Mouse (Mus musculus) right cerebral cortex, adult 2 months (tissue): ENCODE measurements around the gene Creb3l4.

ENCODE experiments used
- DNase-seq, 2 experiments: peaks; one replicate each; pipeline ENCODE4 v3.0.0; 2021 to 2022; ENCODE audit warnings: low spot score in 2 of 2

The Creb3l4 gene

DNA sequence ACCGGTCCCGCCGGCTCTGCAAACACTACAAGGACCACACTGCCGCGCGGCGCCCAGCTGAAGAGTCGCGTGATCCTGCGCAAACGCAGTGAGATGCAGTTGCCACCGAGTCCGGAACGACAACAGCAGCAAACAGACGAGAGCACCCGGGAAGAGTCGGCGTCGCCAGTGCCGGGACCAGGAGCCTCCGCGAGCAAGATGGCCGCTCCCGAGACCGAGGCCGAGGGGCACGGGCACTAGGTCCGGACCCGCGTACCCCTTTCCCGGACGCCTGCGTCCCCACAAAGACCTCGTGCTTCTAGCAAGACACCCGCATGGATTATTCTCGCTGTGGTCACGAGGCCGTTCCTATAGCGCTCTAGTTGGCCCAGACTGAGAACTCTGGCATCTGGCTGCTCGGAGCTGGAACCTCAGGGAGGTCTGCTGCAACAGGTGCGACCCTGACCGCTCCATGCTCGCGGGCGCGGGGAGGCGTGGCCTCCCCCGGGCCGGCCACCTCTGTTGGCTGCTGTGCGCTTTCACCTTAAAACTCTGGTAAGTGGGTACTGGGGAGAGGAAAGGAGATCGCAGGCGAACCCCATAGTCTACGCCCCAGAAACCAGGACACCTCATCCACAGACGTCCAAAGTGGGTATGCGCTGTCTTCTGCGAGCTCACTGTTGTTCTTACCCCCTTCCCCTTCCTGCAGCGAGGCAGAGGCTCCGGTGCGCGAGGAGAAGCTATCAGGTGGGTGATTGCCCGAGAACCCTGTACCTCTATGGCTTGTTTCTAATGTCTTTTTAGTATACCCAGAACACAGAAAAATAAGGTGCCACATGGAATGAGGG is 11.6 kb downstream of the Creb3l4 start, which contains the start of gene Jtb:
TSS of gene Jtb (plus strand) at position 91 of the 827 bp plus-strand sequence.
- DNase-seq, result peak; percentile 97 to 98

DNA sequence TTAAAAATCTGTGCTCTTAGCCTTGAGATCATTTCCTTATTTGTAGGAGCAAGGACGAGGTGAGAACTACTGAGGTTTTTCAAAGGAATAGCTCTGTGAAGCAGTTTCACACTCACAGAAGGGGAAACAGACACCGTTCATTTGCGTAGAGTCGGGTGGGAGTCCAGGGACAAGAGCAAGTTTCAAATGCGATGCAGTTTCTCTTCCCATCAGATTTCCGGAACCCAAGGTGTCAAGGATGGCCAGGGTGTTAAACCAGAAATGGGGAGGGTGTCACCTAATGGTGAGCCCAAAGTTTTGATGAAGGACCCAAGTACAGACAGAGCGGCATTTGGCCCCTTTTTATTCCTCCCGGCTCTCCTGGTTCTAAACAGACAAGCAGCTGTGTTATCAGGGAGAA is 12.2 kb downstream of the Creb3l4 start:
- no peak for DNase-seq

DNA sequence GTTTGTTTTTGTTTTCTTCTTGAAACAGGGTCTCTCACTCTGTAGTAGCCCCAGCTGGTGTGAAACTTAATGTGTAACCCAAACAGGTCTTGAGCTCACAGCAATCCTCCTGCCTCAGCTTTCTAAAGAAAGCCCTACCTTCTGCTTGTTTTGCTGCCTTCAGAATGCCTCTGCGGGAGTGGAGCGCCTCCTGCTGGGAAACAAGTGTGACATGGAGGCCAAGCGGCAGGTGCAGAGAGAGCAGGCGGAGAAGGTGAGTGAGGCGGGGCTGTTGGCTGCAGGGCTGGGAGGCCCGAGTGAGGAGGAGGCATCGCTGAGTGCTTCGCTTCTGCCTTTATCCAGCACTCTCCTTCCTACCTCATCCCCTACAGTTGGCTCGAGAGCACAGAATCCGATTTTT is 19.0 kb downstream of the Creb3l4 start:
- no peak for DNase-seq

DNA sequence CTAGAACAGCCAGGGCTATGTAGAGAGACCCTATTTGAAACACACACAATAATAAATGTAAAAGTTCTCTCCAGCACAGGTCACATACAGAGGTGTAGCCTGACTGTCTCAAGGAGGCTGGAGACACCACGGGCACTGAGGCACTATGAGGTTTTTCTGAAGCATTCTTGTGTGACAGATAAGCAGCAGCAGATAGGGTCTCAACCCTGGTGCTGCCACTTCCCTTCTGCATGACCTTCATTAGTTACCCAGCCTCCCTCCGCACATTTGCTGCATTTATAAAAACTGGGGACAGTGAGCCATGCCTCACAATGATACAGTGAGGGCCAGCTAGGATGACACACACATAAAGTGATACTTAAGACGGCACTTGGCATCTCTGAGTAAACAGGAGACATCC is 20.4 kb downstream of the Creb3l4 start:
- no peak for DNase-seq

DNA sequence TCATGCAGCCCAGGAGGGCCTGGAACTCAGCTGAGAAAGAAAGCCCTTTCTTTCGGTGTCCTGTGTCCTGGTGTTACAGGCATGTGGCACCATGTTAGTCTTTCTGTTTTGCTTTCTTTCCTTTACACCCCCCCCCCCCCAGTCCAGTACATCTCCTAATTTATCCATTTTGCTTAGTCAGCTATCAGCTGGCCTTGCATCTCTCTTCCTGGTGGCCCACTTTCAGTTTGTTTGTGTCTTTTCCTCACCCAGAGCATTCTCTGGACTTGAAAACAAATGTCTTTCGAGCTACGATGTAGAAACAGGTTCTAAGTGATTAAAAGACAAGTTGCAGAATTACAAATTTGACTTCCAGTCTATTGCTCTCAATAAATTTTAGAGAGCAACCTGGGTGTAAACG is 20.9 kb downstream of the Creb3l4 start:
- no peak for DNase-seq

DNA sequence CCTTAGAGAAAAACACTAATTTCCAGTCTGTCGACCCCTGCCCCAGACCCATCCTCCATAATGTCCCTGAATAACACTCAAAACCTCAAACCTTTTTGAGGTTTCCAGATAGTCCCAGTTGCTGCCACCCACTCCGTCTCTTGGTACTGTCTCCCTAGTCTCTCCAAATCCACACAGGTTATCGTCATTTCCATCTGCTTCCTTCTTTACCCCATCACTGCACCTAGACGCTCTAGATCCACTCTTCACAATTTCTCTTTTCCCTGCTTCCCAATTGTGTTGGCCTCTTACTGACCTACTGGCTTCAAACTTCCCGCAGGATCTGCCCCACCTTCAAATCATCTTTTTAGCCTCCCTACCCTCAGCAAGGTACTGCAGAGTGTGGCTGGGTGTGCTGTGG is 22.2 kb downstream of the Creb3l4 start:
- DNase-seq, result no peak

DNA sequence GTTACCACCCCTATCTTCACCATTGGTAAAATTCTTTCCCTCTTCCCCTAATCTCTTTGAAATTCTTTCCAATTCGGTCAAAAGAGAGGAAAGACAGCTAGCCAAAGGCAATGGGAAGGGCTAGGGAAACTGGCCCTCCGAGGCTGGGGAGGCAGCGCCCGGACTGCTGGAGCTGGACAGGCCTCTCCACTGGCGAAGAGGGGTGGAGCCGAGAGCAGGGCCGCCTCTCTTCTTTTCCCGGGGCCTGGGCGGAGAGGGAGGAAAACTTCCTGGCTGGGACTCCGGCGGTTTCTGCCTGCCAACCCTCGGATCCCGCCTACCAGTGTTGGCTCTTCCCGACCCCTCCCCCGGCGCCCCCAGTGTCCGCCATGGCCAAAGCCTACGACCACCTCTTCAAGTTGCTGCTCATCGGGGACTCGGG is 22.8 kb downstream of the Creb3l4 start:
- DNase-seq, result peak; percentile 24 to 27

DNA sequence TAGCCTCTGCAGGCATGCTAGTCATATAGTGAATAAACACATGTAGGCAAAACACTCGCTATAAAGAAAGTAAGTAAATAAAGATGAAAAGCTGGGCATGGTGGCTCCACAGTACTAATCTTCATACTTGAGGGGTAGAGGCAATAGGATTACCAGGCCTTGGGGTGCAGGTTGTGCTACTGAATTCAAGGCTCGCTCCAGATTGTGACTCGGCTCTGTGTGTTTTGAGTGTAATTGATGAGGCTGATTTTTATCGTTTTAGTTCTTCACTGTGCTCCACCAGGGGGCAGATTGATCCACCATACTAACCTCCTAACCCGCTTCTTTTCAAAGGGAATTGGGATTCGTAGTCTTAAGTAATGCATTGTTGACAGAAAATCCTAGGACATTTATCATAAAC is 23.2 kb downstream of the Creb3l4 start:
- peak; percentile 48 to 69 for DNase-seq

DNA sequence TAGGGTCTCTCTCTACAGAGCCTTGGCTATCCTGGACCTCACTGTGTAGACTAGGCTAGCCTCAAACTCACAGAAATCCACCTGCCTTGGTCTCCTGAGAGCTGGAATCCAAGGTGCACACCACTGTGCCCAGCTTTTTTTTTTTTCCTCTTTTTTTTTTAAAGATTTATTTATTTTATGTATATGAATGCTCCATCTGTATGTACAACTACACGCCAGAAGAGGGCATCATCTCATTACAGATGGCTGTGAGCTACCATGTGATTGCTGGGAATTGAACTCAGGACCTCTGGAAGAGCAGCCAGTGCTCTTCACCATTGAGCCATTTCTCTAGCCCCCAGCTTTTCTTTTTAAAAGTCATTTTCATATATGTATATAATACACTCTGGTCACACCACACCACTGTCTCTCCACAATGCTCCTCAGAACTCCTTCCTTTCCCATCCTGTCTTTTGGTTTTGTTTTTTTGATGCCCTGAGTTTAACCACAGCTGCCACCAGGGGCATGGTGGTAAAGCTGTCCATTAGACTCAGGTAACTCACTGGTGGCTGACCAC is 27.4 kb downstream of the Creb3l4 start:
- DNase-seq, result no peak

DNA sequence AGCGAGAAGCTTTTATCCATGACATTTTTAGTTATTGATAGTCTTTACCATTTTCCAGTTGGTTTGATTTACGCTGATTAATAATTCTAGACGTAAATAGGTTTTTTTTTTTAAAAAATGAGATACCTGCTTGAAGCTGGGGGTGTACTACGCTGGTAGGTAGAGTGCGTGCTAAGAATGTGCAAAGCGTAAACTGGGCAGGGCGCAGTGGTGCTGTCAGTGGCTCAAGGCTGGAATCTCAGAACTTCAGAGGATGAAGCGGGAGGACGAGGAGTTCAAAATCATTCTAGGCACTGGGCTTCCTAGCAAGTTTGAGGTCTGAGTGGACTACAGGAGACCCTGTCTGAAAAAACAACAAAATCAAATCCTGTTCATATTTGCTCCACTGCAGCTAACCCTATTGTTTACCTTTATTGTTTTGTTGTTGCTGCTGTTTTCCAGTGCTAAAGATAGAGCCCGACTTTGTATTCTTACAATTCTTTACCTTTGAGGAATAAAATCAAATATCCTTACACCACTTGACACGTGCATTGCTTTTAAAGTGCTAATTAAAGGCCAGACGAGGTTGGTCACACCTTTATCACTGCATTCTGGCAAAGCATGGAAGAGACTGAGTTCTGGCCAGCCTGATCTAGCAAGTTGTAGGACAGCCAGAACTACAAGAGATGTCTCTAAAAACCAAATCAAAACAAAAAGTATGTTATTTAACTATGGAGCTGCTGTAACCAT is 29.2 kb downstream of the Creb3l4 start:
- DNase-seq, result peak in 1 of 2 experiments; percentile 17

DNA sequence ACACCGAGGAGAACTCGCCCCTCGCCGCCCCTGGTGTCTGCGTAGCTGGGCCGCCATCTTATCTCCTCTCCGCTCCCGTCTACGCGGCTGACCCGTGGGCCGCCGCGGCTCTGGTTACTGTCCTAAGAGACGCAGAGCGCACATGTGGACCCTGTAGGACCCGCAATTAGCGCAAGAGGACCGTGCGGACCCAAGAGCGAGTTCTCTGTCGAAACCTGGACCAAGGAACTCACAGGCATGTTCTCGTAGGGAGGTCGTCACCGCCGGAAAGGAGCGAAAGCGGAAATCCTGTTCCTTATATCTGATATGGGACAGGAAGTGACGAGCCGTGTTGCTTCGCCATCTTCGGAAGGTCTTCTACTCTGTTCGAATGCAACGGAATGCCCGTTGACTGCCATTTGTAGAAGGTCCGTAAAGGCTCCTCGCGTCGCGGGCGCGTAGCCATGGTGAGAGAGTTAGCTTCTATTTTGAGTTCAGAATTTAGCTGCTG is 29.9 kb downstream of the Creb3l4 start, which contains the start of the genes Rps27 and Rab13:
TSS of gene Rps27 (minus strand) at position 275 of the 490 bp plus-strand sequence.
TSS of gene Rab13 (plus strand) at position 319 of the 490 bp plus-strand sequence.
- DNase-seq, result peak; percentile 92 to 95

DNA sequence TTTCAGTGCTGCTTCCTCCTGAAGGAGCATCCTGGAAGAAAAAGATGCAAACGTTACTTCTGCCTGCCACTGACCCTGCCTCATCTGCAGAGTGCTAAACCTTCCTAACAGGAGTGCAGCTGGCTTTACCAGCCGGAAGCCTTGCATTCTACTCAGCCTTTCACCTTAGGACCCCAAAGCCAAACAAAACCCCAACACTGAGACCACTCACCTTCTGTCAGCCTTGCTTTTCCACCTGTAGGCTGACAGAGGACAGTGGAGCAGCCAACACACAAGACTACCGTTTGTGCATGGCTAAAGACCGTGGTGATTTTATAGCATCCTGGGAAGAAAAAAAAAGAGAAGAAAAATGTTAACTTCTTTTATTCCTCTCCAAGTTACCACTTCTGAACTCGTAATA is 30.6 kb downstream of the Creb3l4 start:
- no peak for DNase-seq

DNA sequence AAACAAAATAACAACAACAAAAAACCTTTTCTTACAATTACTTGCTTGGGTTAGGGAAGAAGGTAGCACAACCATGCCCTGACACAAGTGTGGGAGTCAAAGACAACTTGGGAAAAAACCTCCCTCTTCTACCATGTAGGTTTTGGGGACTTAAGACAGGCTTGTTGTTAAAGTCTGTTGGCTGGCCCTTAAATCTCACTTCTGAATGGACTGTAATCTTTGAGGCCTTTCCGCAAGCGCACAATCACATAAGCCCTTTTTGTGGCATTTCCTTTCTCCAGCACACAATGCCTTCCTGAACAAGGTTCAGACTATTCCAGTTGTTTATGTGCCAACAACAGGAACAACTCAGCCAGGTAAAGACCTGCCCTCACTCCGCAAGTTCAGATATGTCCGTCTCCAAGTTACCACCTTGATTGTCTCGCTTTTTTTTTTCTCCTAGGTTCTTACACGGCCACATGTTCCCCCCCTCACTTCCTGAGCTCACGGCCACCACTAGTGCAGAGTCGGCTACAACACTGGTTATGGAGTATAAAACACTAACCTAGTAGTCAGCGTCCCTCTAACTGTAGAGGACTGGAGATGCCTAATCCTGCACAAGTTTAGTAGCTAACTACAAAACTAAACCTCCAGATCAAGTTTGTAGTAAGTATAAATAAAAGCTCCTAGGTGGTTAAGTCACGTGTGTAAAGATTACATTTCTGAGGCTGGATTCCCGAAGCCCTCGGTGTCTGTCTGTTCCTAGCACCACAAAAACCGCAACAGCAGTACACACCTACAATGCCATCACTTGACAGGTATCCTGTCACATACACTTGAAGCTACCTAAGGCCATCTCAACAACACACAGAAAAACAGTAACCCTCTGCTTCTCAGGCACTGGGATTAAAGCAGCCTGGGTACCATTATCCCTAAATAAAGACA is 31.6 kb downstream of the Creb3l4 start:
- no peak for DNase-seq

DNA sequence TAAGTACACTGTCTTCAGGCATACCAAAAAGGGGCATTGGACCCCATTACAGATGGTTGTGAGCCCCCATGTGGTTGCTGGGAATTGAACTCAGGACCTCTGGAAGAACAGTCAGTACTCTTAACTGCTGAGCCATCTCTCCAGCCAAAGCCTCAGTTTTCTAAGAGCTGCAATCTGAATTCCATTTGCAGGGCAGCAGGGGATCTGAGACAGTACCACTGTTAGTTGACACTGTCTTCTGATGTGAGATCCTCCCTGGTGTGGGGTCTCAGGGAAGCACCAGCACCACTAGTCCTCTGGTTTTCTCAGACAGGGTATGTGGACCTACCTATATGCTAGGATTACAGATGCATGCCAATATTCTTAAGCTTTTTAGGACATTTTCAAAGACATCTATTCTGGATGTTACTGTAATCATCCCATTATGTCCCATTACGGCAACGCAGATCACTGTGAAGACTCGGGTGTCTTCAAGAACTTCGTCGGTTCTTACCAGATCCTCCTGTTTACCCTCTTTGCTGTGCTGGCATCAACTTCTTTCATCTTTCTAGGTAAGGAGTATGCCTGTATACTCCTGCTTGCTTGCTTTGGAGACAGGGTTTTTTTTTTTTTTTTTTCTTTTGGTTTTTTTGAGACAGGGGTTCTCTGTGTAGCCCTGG is 33.3 kb downstream of the Creb3l4 start:
- no peak for DNase-seq

DNA sequence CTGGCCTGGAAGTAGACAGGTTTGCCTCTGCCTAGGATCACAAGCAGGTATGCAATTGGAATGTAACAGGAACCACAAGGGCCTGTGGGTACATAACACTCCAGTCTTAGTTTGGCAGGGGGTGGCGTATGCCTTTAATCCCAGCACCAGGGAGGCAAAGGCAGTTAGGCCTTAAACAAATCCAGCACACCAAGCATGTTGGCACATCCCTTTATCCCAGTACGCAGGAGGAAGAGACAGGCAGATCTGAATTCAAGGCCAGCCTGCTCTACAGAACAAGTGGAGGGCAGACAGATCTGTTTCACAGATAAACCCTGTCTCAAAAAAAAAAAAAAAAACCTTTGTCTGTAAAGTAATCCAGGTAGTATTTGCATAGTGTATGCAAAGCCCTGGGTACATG is 34.6 kb downstream of the Creb3l4 start:
- no peak for DNase-seq

DNA sequence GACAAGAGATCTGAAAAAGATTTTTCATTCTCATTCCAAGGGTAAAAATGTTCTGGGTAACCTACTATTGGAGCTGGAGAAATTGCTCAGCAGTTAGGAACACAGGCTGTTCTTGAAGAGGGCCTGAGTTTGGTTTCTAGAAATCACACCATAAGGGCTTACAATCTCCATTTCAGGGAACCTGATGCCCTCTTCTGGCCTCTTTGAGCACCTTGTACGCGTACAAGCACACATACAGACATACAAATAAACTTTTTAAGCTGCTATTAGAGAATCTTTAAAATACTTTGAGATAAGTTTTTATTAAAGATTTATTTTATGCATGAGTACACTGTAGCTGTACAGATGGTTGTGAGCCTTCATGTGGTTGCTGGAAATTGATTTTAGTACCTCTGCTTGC is 38.7 kb downstream of the Creb3l4 start:
- DNase-seq, result no peak

DNA sequence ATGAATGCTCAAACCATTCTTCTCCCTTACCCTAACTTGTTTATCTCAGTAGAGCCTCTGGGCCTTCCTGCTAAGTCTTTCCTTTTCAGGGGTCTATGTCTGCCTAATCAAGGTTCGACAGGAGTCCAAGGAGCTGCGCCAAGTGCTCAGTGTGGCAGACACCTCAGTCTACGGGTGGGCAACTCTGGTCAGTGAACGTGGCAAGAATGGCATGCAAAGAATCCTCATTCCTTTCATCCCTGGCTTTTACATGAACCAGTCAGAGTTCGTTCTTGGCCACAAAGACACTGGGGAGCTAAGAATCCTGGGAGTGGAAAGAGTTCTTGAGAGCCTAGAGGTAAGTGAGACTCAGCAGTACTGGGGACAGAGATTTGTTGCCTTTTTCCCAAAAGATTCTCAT is 39.7 kb downstream of the Creb3l4 start:
- DNase-seq, result no peak

DNA sequence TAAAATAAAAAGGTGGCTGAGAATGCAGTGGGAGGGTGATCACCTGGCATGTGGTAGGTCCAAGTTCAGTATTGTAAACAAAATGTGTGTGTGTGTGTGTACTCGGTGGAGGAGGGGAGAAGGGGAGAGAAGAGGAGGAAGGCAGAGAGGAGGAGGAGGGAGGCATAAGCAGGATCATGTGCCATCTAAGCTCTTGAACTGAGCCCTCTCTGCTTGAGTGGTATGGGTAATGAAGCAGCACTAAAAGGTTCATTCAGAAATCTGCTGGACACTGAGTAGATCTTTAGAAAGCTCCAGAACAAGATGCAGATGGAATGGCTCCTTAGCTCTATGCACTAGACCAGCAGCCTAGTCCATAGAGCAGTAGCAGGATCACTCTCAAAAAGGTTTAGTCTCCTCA is 40.4 kb downstream of the Creb3l4 start:
- DNase-seq, result no peak

DNA sequence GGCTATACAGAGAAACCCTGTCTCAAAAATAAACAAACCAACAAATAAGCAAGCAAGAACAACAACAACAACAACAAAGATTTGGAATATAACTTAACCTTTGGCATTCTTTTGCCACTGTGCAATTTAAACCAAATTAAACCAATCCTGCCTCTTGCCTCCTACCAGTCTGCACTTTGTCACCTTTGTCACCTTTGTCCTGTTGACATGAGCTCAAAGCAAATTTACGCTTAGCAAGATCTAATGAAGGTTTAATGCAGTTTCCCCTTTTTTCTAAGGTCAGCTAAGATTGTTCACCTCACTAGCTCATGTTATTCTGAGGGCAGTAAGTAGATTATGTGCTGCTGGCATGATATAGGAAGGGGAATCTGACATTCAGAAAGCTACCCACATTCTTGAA is 45.8 kb downstream of the Creb3l4 start:
- DNase-seq, result no peak

DNA sequence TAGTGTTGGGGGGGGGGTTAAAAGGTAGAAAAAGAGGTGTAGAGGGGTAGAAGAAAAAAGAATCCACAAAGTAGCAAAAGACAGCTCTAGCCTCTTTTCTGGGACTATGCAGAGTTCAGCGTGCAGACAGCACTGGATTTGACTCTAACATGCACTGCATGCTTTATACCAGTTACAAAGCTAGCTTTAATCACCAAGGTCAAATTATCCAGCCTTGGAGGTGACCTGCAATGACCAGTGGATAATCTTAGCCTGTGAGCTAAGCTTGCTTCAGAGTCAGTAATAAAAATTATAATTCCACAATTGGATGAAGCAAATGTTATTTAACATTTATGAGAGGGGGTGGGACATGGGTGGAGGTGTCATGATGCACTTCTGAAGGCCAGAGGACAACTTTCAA is 47.7 kb downstream of the Creb3l4 start:
- DNase-seq, result no peak

DNA sequence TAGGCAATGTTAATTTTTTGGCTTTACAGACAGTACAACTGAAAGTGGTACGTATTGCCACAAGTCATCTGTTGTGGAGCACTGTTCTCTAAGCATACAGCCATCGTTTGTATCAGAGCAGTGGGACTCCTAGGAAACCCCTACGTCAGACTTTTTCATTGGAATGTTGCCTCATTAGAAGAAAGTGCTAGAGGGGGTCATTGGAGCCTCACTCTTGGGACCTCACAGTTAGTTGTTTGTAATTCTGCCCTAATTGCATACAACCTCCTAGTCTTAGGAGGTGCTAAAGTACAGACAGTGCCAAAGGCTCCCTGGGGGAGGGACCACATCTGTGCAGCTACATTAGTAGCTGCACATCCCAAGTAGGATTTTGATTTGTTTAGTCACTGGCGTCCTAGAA is 48.6 kb downstream of the Creb3l4 start:
- DNase-seq, result no peak
